Mouse (Mus musculus) lung, postnatal 0 days (tissue): Measurements from ENCODE around the gene Cd80. TPM values are rescaled to one million over a fixed set of nuclear protein-coding genes. Genes with fewer than 3 reads are reported as not detected.
A peak's percentile ranks its signal among the peaks of the same experiment; 100 is the strongest.

Experiments used
- ATAC-seq: fragments of 200-750 bp; cut with Nextera tagmentation; 2 replicates; pipeline ENCODE4 v1.8.0; 2017; ENCODE audit warnings: moderate library complexity
- DNase-seq: peaks from one replicate; pipeline ENCODE4 v3.0.0-alpha.2; 2016; ENCODE audit warnings: low spot score
- H3K27ac ChIP-seq: fragments of 300-500 bp; sonication (generic); 2 replicates; pipeline ENCODE4 v1.5.1; 2014; ENCODE audit warnings: antibody characterized with exemption, mild to moderate bottlenecking, low read length, mixed read lengths
- H3K27me3 ChIP-seq: fragments of 300-500 bp; sonication (generic); replicated peaks from 2 replicates; pipeline ENCODE4 v1.6.1; 2014; ENCODE audit warnings: low read length, mixed read lengths; ENCODE audit not compliant: insufficient read depth
- H3K36me3 ChIP-seq: fragments of 300-500 bp; sonication (generic); 2 replicates; pipeline ENCODE4 v1.6.1; 2014; ENCODE audit warnings: low read length, mixed read lengths; ENCODE audit not compliant: insufficient read depth
- H3K4me1 ChIP-seq: fragments of 300-500 bp; sonication (generic); 2 replicates; pipeline ENCODE4 v1.6.1; 2014; ENCODE audit warnings: antibody characterized with exemption, low read depth, low read length, mixed read lengths; ENCODE audit not compliant: insufficient read depth
- H3K4me2 ChIP-seq: fragments of 300-500 bp; sonication (generic); replicated peaks from 2 replicates; pipeline ENCODE4 v1.6.1; 2014; ENCODE audit warnings: low read depth, mild to moderate bottlenecking, low read length, moderate library complexity, mixed read lengths
- H3K4me3 ChIP-seq: fragments of 300-500 bp; sonication (generic); 2 replicates; pipeline ENCODE4 v1.5.1; 2014; ENCODE audit warnings: low read depth, low read length
- H3K9ac ChIP-seq: fragments of 300-500 bp; sonication (generic); replicated peaks from 2 replicates; pipeline ENCODE4 v1.6.1; 2014; ENCODE audit warnings: low read depth, mild to moderate bottlenecking
- H3K9me3 ChIP-seq: fragments of 300-500 bp; sonication (generic); 2 replicates; pipeline ENCODE4 v1.6.1; 2016; ENCODE audit warnings: low read length, mixed read lengths
- CTCF ChIP-seq: IDR thresholded peaks from 2 replicates; pipeline ENCODE4 v1.5.1; 2016; ENCODE audit warnings: antibody characterized with exemption, mild to moderate bottlenecking
- EP300 ChIP-seq: IDR thresholded peaks from 2 replicates; pipeline ENCODE4 v1.6.1; 2016; ENCODE audit warnings: antibody characterized with exemption, mild to moderate bottlenecking, control low read depth
- WGBS: fragments of 180-500 bp; shearing (Covaris S2); extraction: QIAGEN DNeasy Blood & Tissue Kit; methylation state at CpG from one replicate; pipeline ENCODE4 v1.1.7; 2014; 5-methylcytosine and 5-hydroxymethylcytosine counted together
- polyA plus RNA-seq: library from polyadenylated mRNA; unstranded; fragments of >200 nt; fragmentation: Nextera tagmentation; extraction: Ambion mirVana; gene quantifications from 2 replicates; pipeline ENCODE4 v1.2.1, GENCODE M21; 2015

Cd80 gene
- polyA plus RNA-seq, 1 experiment from 2014 or later, result 0.14 TPM

- Histone ChIP-seq H3K4me2 (no peak overlapping the region), H3K9ac (no peak overlapping the region), H3K4me1 (no peaks in the 10 kb centered on the region), H3K36me3 (no peaks in the 10 kb centered on the region), H3K27me3 (no peaks in the 10 kb centered on the region), H3K9me3 (no peaks in the 10 kb centered on the region), H3K4me3 (no peak overlapping the region), H3K27ac (no peak overlapping the region)
- ATAC-seq, result no peak
- no peak for DNase-seq
- WGBS, result 95% methylated on average over 1 of the region's 1 CpGs
- TF ChIP-seq CTCF, result no peak
- TF ChIP-seq EP300, result no peak
Observed at GRCm38 (mm10) chr16:38439190-38439589, 16.2 kb upstream of the Cd80 start.

GRCm38 (mm10) chr16:38440403-38440802 is 15.0 kb upstream of the Cd80 start:
- 66% methylated on average over 6 of the region's 6 CpGs for WGBS
- no peak overlapping the region for H3K4me3 ChIP-seq
- ATAC-seq (no peak), DNase-seq (no peak)
- H3K9ac ChIP-seq, result no peak overlapping the region
- TF ChIP-seq EP300 (no peak), CTCF (no peak)
- no peak overlapping the region for H3K4me2 ChIP-seq
- no peaks in the 10 kb centered on the region for H3K9me3 ChIP-seq
- H3K27me3 ChIP-seq, result no peaks in the 10 kb centered on the region
- peaks cover 6% of the 10 kb centered on the region; the same call in 1 of the 2 replicates for H3K36me3 ChIP-seq
- no peak overlapping the region for H3K27ac ChIP-seq
- no peaks in the 10 kb centered on the region for H3K4me1 ChIP-seq

- ATAC-seq (no peak), DNase-seq (no peak)
- TF ChIP-seq EP300 (no peak), CTCF (no peak)
- no peak overlapping the region for H3K9ac ChIP-seq
- H3K4me3 ChIP-seq, result no peak overlapping the region
- H3K36me3 ChIP-seq, result peaks cover 11% of the 10 kb centered on the region; the same call in 1 of the 2 replicates
- H3K4me1 ChIP-seq, result no peaks in the 10 kb centered on the region
- no peaks in the 10 kb centered on the region for H3K27me3 ChIP-seq
- H3K4me2 ChIP-seq, result no peak overlapping the region
- no peak overlapping the region for H3K27ac ChIP-seq
- WGBS, result 80% methylated on average over 5 of the region's 5 CpGs
- no peaks in the 10 kb centered on the region for H3K9me3 ChIP-seq
Observed at GRCm38 (mm10) chr16:38441611-38442010, 13.8 kb upstream of the Cd80 start.

- 85% methylated on average over 8 of the region's 8 CpGs for WGBS
- Histone ChIP-seq H3K36me3 (peaks cover 17% of the 10 kb centered on the region; the same call in 1 of the 2 replicates), H3K4me1 (no peaks in the 10 kb centered on the region), H3K27me3 (no peaks in the 10 kb centered on the region), H3K9me3 (no peaks in the 10 kb centered on the region), H3K27ac (no peak overlapping the region), H3K9ac (no peak overlapping the region), H3K4me2 (no peak overlapping the region), H3K4me3 (no peak overlapping the region)
- ATAC-seq (no peak), DNase-seq (no peak)
- TF ChIP-seq EP300 (no peak), CTCF (no peak)
Observed at GRCm38 (mm10) chr16:38442216-38442615, 13.1 kb upstream of the Cd80 start.

GRCm38 (mm10) chr16:38443721-38444464 is 11.5 kb upstream of the Cd80 start:
- H3K4me2 ChIP-seq, result no peak overlapping the region
- H3K4me1 ChIP-seq, result no peaks in the 10 kb centered on the region
- no peak for ATAC-seq
- WGBS, result 98% methylated on average over 7 of the region's 7 CpGs
- peaks cover 20% of the 10 kb centered on the region; the same call in 1 of the 2 replicates for H3K36me3 ChIP-seq
- no peak overlapping the region for H3K4me3 ChIP-seq
- no peak overlapping the region for H3K9ac ChIP-seq
- H3K27ac ChIP-seq, result no peak overlapping the region
- TF ChIP-seq CTCF, result no peak
- no peak for TF ChIP-seq EP300
- no peak for DNase-seq
- H3K27me3 ChIP-seq, result no peaks in the 10 kb centered on the region
- H3K9me3 ChIP-seq, result no peaks in the 10 kb centered on the region

- 79% methylated on average over 1 of the region's 1 CpGs for WGBS
- H3K4me1 ChIP-seq, result no peaks in the 10 kb centered on the region
- H3K36me3 ChIP-seq, result peaks cover 20% of the 10 kb centered on the region; the same call in 1 of the 2 replicates
- H3K27me3 ChIP-seq, result no peaks in the 10 kb centered on the region
- H3K9me3 ChIP-seq, result no peaks in the 10 kb centered on the region
- ATAC-seq (peak; percentile 43; the same call in 1 of the 2 replicates), DNase-seq (no peak)
- TF ChIP-seq CTCF, result no peak
- no peak for TF ChIP-seq EP300
- H3K9ac ChIP-seq, result no peak overlapping the region
- H3K4me3 ChIP-seq, result no peak overlapping the region
- no peak overlapping the region for H3K4me2 ChIP-seq
- H3K27ac ChIP-seq, result no peak overlapping the region
Observed at GRCm38 (mm10) chr16:38445046-38445445, 10.3 kb upstream of the Cd80 start.
